ENCODE assay signal across 8 mouse cellular contexts in genomic region chr5:30950451-30950850, GRCm38 (mm10). TPM values are rescaled to one million over a fixed set of nuclear protein-coding genes. Genes with fewer than 3 reads are reported as not detected.
DNase-seq lines count a peak whose midpoint lies in the region; ATAC-seq and TF ChIP-seq lines count a peak whose summit lies in the region.

No protein-coding gene starts in this region.

- no peak for TF ChIP-seq CTCF in bone marrow macrophage, adult 2 months (IDR thresholded peaks at IDR 0.05; ENCODE audit: low read depth, low read length)

- no peak for ATAC-seq in kidney, embryonic 15.5 days (replicated peaks; ENCODE audit: low FRiP score)
- ATAC-seq in midbrain, embryonic 12.5 days (ENCODE audit: low FRiP score, low read depth), result peak; percentile 5; the same call in 1 of the 2 replicates

- DNase-seq in kidney, postnatal 14 days, result no peak
- peak; percentile 45 to 51 for DNase-seq in heart, postnatal 10 days
- DNase-seq in right cerebral cortex, postnatal 25 days, result no peak
- no peak for DNase-seq in B cell, adult 2 months
- no peak for DNase-seq in left cerebral cortex, postnatal 36 days (ENCODE audit: low spot score in 2 of 2)

- no peaks in the 10 kb centered on the region for H3K9me3 ChIP-seq in kidney, embryonic 15.5 days (replicated peaks)
- H3K9me3 ChIP-seq in midbrain, embryonic 12.5 days, result no peaks in the 10 kb centered on the region

- H3K27ac ChIP-seq in kidney, embryonic 15.5 days, result peak overlapping the region; percentile 88
- H3K27ac ChIP-seq in bone marrow macrophage, adult 2 months (ENCODE audit: insufficient read depth, low read depth, low read length), result peak overlapping the region; percentile 42; the same call in 1 of the 2 replicates
- peak overlapping the region; percentile 35; the same call in 1 of the 2 replicates for H3K27ac ChIP-seq in midbrain, embryonic 12.5 days (replicated peaks)

- peaks cover 40% of the 10 kb centered on the region for H3K36me3 ChIP-seq in kidney, embryonic 15.5 days
- H3K36me3 ChIP-seq in midbrain, embryonic 12.5 days, result peaks cover 33% of the 10 kb centered on the region

- 69% methylated on average over 4 of the region's 4 CpGs for WGBS in kidney, embryonic 15.5 days
- WGBS in midbrain, embryonic 12.5 days, result 69% methylated on average over 4 of the region's 4 CpGs

- peaks cover 27% of the 10 kb centered on the region for H3K4me1 ChIP-seq in kidney, embryonic 15.5 days
- H3K4me1 ChIP-seq in bone marrow macrophage, adult 2 months (ENCODE audit: control insufficient read depth, insufficient read depth, low read length), result peaks cover 13% of the 10 kb centered on the region
- peaks cover 15% of the 10 kb centered on the region for H3K4me1 ChIP-seq in midbrain, embryonic 12.5 days

- intact Hi-C loops in heart, postnatal 10 days (cut with DNase I), result no loop called here
- intact Hi-C loops in left cerebral cortex, postnatal 36 days (cut with DNase I), result loop anchor here (10.0 kb wide), 1 partner anchor 244 kb away; the partner anchor contains the start of genes Eif2b4 and Snx17

- TF ChIP-seq POLR2A in bone marrow macrophage, adult 2 months (IDR thresholded peaks at IDR 0.05; ENCODE audit: borderline replicate concordance, low read depth, low read length), result no peak

- no peaks in the 10 kb centered on the region for H3K27me3 ChIP-seq in kidney, embryonic 15.5 days
- H3K27me3 ChIP-seq in midbrain, embryonic 12.5 days, result peaks cover 30% of the 10 kb centered on the region

- H3K4me2 ChIP-seq in kidney, embryonic 15.5 days, result peak overlapping the region; percentile 78
- peak overlapping the region; percentile 69 for H3K4me2 ChIP-seq in midbrain, embryonic 12.5 days (replicated peaks)

- H3K9ac ChIP-seq in kidney, embryonic 15.5 days, result peak overlapping the region; percentile 49
- peak overlapping the region; percentile 46 for H3K9ac ChIP-seq in midbrain, embryonic 12.5 days (replicated peaks)

- H3K4me3 ChIP-seq in kidney, embryonic 15.5 days (replicated peaks), result peak overlapping the region; percentile 59
- H3K4me3 ChIP-seq in bone marrow macrophage, adult 2 months (ENCODE audit: insufficient read depth, low read length), result peak overlapping the region; percentile 80
- peak overlapping the region; percentile 51 for H3K4me3 ChIP-seq in midbrain, embryonic 12.5 days

RNA-seq across cellular contexts. Expression of gene Cgref1, which starts 5.1 kb away (rescaled TPM):
- polyA plus RNA-seq in kidney, embryonic 15.5 days (2015; fragmentation: Nextera tagmentation; extraction: Ambion mirVana), result 12.5 and 17.4 TPM in 2 replicates
- polyA plus RNA-seq in bone marrow macrophage, adult 2 months (2012; ENCODE audit: insufficient read depth, insufficient read length, missing spikeins), result not detected in 2 replicates
- total RNA-seq in heart, postnatal 10 days (2021), result under 1 TPM; 0.60 to 0.64 TPM
- 7.8 and 9.0 TPM in 2 replicates for polyA plus RNA-seq in midbrain, embryonic 12.5 days (2016; fragmentation: Nextera tagmentation; extraction: Ambion mirVana)
- 10 to 100 TPM; 26.1 to 26.4 TPM for total RNA-seq in left cerebral cortex, postnatal 36 days (2021)

RNA-seq across cellular contexts. Expression of gene Preb, which starts 9.7 kb away (rescaled TPM):
- polyA plus RNA-seq in kidney, embryonic 15.5 days (2015; fragmentation: Nextera tagmentation; extraction: Ambion mirVana), result 146 and 151 TPM in 2 replicates
- 131 and 140 TPM in 2 replicates for polyA plus RNA-seq in bone marrow macrophage, adult 2 months (2012; ENCODE audit: insufficient read depth, insufficient read length, missing spikeins)
- 10 to 100 TPM; 64.9 to 71.3 TPM for total RNA-seq in heart, postnatal 10 days (2021)
- 121 and 131 TPM in 2 replicates for polyA plus RNA-seq in midbrain, embryonic 12.5 days (2016; fragmentation: Nextera tagmentation; extraction: Ambion mirVana)
- total RNA-seq in left cerebral cortex, postnatal 36 days (2021), result 100 to 1,000 TPM; 121 to 128 TPM

RNA-seq across cellular contexts. Expression of gene Tcf23, which starts 18.0 kb away (rescaled TPM):
- polyA plus RNA-seq in kidney, embryonic 15.5 days (2015; fragmentation: Nextera tagmentation; extraction: Ambion mirVana), result 1.6 and 1.8 TPM in 2 replicates
- not detected in 2 replicates for polyA plus RNA-seq in bone marrow macrophage, adult 2 months (2012; ENCODE audit: insufficient read depth, insufficient read length, missing spikeins)
- under 1 TPM; 0.15 to 0.53 TPM for total RNA-seq in heart, postnatal 10 days (2021)
- not detected in 2 replicates for polyA plus RNA-seq in midbrain, embryonic 12.5 days (2016; fragmentation: Nextera tagmentation; extraction: Ambion mirVana)
- under 1 TPM; 0.15 to 0.27 TPM for total RNA-seq in left cerebral cortex, postnatal 36 days (2021)

RNA-seq across cellular contexts. Expression of gene Khk, which starts 29.2 kb away (rescaled TPM):
- polyA plus RNA-seq in kidney, embryonic 15.5 days (2015; fragmentation: Nextera tagmentation; extraction: Ambion mirVana), result 29.3 and 29.7 TPM in 2 replicates
- 29.8 and 38.9 TPM in 2 replicates for polyA plus RNA-seq in bone marrow macrophage, adult 2 months (2012; ENCODE audit: insufficient read depth, insufficient read length, missing spikeins)
- 10 to 100 TPM in 1 of 2 experiments, 1 to 10 TPM in 1; 9.5 to 12.7 TPM for total RNA-seq in heart, postnatal 10 days (2021)
- 5.6 TPM in 2 replicates for polyA plus RNA-seq in midbrain, embryonic 12.5 days (2016; fragmentation: Nextera tagmentation; extraction: Ambion mirVana)
- 10 to 100 TPM; 14.4 TPM for total RNA-seq in left cerebral cortex, postnatal 36 days (2021)

RNA-seq across cellular contexts. Expression of gene Emilin1, which starts 37.2 kb away (rescaled TPM):
- 258 and 306 TPM in 2 replicates for polyA plus RNA-seq in kidney, embryonic 15.5 days (2015; fragmentation: Nextera tagmentation; extraction: Ambion mirVana)
- 29.1 and 37.2 TPM in 2 replicates for polyA plus RNA-seq in bone marrow macrophage, adult 2 months (2012; ENCODE audit: insufficient read depth, insufficient read length, missing spikeins)
- total RNA-seq in heart, postnatal 10 days (2021), result 10 to 100 TPM; 68.4 to 76.3 TPM
- polyA plus RNA-seq in midbrain, embryonic 12.5 days (2016; fragmentation: Nextera tagmentation; extraction: Ambion mirVana), result 49.8 and 79.9 TPM in 2 replicates
- 1 to 10 TPM; 1.7 to 5.1 TPM for total RNA-seq in left cerebral cortex, postnatal 36 days (2021)

Comparison
In these comparisons a context has a peak if more than half of its experiments do, and no peak if none do; other contexts are left out.
1. H3K27ac ChIP-seq: peak in every context shown above with its lines; median percentile 88 in kidney, embryonic 15.5 days; 42 in bone marrow macrophage, adult 2 months; 35 in midbrain, embryonic 12.5 days.
2. DNase-seq: peak in heart, postnatal 10 days (2 of 2); none in kidney, postnatal 14 days (single experiment), right cerebral cortex, postnatal 25 days (single experiment), B cell, adult 2 months (0 of 2) and left cerebral cortex, postnatal 36 days (0 of 2).
3. Peak in every context shown above with its lines, with median percentiles within 50 percentile points of each other: H3K4me3 ChIP-seq.